Mouse (Mus musculus): ENCODE data around the gene Gprc5a. TPM values are rescaled to one million over a fixed set of nuclear protein-coding genes. Genes with fewer than 3 reads are reported as not detected.

Gene Gprc5a
- 0.12 and 0.86 TPM in 2 replicates for polyA plus RNA-seq (2014; fragmentation: Nextera tagmentation; extraction: Ambion mirVana)

- H3K4me2 ChIP-seq (ENCODE audit: low read depth, low read length) = peak within 1 kb of the TSS; percentile 71
- under 1% methylated on average over 43 of the region's 44 CpGs for whole genome bisulfite sequencing
Measured at GRCm38 (mm10) chr6:135065236-135065957, at the start of gene Gprc5a. Gene Gprc5a (plus strand): TSS chr6:135065651.

DNA sequence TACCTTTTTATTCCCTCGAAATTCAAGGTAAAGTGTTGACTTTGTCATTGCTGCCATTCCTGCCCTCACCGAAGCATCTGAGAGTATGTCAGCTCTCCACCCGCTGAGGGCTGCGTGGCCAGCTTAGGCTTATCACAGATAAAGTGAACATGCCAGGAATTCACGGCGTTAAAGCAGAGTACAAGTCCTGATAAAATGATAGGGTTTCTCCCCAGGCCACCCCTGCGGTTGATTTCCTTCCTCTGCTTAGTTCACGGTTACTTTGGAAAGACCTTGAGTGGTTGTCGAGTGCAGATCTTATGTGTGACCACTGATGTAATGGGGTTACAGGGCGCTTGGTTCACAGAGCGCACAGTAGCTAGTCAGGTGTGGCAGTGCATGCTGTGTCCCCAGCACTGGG lies 48.2 kb upstream of the Gprc5a start:
- Histone ChIP-seq H3K27ac (ENCODE audit: low read depth, low read length) (no peak overlapping the region), H3K4me1 (ENCODE audit: control insufficient read depth, insufficient read depth, low read length) (peaks cover 3% of the 10 kb centered on the region; the same call in 1 of the 2 replicates), H3K4me3 (ENCODE audit: low read depth, low read length) (no peak overlapping the region), H3K9me3 (ENCODE audit: control insufficient read depth, low read length) (no peaks in the 10 kb centered on the region), H3K4me2 (ENCODE audit: low read depth, low read length) (no peak overlapping the region), H3K36me3 (ENCODE audit: control insufficient read depth, insufficient read depth, low read length) (peaks cover 70% of the 10 kb centered on the region), H3K9ac (replicated peaks; ENCODE audit: low read depth, low read length) (no peak overlapping the region), H3K27me3 (ENCODE audit: control insufficient read depth, insufficient read depth, low read length) (no peaks in the 10 kb centered on the region)
- ATAC-seq (ENCODE audit: low read depth) = no peak
- 95% methylated on average over 11 of the region's 11 CpGs for WGBS

More at GRCm38 (mm10) chr6:135065236-135065957, at the start of gene Gprc5a:
- H3K4me1 ChIP-seq (ENCODE audit: control insufficient read depth, insufficient read depth, low read length) = no peaks in the 10 kb centered on the region
- ATAC-seq (ENCODE audit: low read depth) = peak; percentile 68; the same call in 1 of the 2 replicates
- H3K27ac ChIP-seq (ENCODE audit: low read depth, low read length) = no peak within 1 kb of the TSS
- no peaks in the 10 kb centered on the region for H3K36me3 ChIP-seq (ENCODE audit: control insufficient read depth, insufficient read depth, low read length)
- H3K9ac ChIP-seq (replicated peaks; ENCODE audit: low read depth, low read length) = peak within 1 kb of the TSS; percentile 35
- H3K27me3 ChIP-seq (ENCODE audit: control insufficient read depth, insufficient read depth, low read length) = no peaks in the 10 kb centered on the region
- H3K9me3 ChIP-seq (ENCODE audit: control insufficient read depth, low read length) = no peaks in the 10 kb centered on the region
- peak within 1 kb of the TSS; percentile 33 for H3K4me3 ChIP-seq (ENCODE audit: low read depth, low read length)

DNA sequence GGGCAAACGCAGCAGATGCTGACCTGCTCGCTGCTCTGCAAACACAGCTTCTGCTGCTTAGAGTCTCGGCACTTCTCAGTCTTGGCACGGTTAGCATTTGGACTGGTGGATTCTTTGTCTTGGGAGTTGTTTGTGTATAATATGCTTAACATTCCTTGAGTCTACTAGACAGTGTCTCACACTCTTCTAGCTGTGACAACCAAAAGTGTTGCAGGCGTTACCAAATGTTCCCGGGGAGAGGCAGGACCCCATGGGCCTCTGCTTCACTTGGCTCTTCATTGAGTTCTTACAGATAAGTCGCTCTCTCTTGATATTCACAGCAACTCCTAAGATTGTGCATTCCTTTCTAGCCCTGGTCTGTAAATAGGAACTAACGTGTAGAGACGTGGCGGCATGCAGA lies 45.9 kb upstream of the Gprc5a start:
- Histone ChIP-seq H3K4me3 (ENCODE audit: low read depth, low read length) (no peak overlapping the region), H3K9ac (replicated peaks; ENCODE audit: low read depth, low read length) (no peak overlapping the region)
- WGBS = 92% methylated on average over 10 of the region's 10 CpGs

GRCm38 (mm10) chr6:135021633-135022032 lies 43.8 kb upstream of the Gprc5a start:
- H3K9me3 ChIP-seq (ENCODE audit: control insufficient read depth, low read length) = no peaks in the 10 kb centered on the region
- WGBS = 93% methylated on average over 3 of the region's 3 CpGs
- no peak overlapping the region for H3K4me3 ChIP-seq (ENCODE audit: low read depth, low read length)
- no peak overlapping the region for H3K9ac ChIP-seq (replicated peaks; ENCODE audit: low read depth, low read length)
- H3K4me1 ChIP-seq (ENCODE audit: control insufficient read depth, insufficient read depth, low read length) = no peaks in the 10 kb centered on the region
- H3K27me3 ChIP-seq (ENCODE audit: control insufficient read depth, insufficient read depth, low read length) = no peaks in the 10 kb centered on the region
- no peak overlapping the region for H3K27ac ChIP-seq (ENCODE audit: low read depth, low read length)
- no peak for ATAC-seq (ENCODE audit: low read depth)
- no peak overlapping the region for H3K4me2 ChIP-seq (ENCODE audit: low read depth, low read length)
- peaks cover 68% of the 10 kb centered on the region for H3K36me3 ChIP-seq (ENCODE audit: control insufficient read depth, insufficient read depth, low read length)

More for the DNA sequence above, 45.9 kb upstream of the Gprc5a start:
- Histone ChIP-seq H3K4me1 (ENCODE audit: control insufficient read depth, insufficient read depth, low read length) (no peaks in the 10 kb centered on the region), H3K36me3 (ENCODE audit: control insufficient read depth, insufficient read depth, low read length) (peaks cover 79% of the 10 kb centered on the region), H3K27me3 (ENCODE audit: control insufficient read depth, insufficient read depth, low read length) (no peaks in the 10 kb centered on the region), H3K9me3 (ENCODE audit: control insufficient read depth, low read length) (no peaks in the 10 kb centered on the region), H3K27ac (ENCODE audit: low read depth, low read length) (no peak overlapping the region), H3K4me2 (ENCODE audit: low read depth, low read length) (no peak overlapping the region)
- no peak for ATAC-seq (ENCODE audit: low read depth)

- no peak for ATAC-seq (ENCODE audit: low read depth)
- Histone ChIP-seq H3K9ac (replicated peaks; ENCODE audit: low read depth, low read length) (no peak overlapping the region), H3K27ac (ENCODE audit: low read depth, low read length) (no peak overlapping the region), H3K36me3 (ENCODE audit: control insufficient read depth, insufficient read depth, low read length) (peaks cover 52% of the 10 kb centered on the region), H3K4me3 (ENCODE audit: low read depth, low read length) (no peak overlapping the region), H3K4me2 (ENCODE audit: low read depth, low read length) (no peak overlapping the region), H3K9me3 (ENCODE audit: control insufficient read depth, low read length) (no peaks in the 10 kb centered on the region), H3K4me1 (ENCODE audit: control insufficient read depth, insufficient read depth, low read length) (no peaks in the 10 kb centered on the region), H3K27me3 (ENCODE audit: control insufficient read depth, insufficient read depth, low read length) (no peaks in the 10 kb centered on the region)
- 94% methylated on average over 14 of the region's 14 CpGs for WGBS
Measured at GRCm38 (mm10) chr6:135023379-135023778, 42.1 kb upstream of the Gprc5a start.

DNA sequence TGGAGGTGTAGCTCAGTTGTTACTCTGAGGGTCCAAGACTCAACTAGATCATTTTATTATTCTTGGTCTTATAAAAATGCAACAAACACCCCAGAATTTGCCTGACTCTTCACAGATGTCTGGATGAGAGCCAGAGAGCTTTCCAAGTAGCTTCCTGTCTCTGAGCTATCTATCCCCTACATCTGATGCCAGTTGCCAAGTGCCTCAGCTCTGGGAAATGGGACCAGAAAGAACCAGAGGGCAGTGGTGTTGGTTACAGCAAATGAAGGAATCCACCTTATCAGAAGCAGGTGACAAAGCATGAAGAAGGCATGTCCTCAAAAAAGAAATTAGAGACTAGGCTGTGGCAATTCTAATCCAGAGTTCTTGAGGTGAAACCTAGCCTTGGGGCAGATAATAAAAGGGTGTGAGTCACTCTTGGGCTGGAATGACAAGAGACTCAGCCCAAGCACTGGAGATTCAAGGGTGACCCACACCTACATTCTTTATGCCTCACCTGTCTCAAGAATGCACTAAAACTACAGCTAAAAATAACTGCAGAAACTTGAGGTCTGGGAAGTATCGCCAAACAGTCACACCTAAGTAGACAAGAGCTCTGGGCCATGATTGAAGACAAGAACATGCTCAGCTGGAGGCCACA lies 40.5 kb upstream of the Gprc5a start:
- no peak for ATAC-seq (ENCODE audit: low read depth)
- Histone ChIP-seq H3K4me3 (ENCODE audit: low read depth, low read length) (no peak overlapping the region), H3K27me3 (ENCODE audit: control insufficient read depth, insufficient read depth, low read length) (no peaks in the 10 kb centered on the region), H3K27ac (ENCODE audit: low read depth, low read length) (no peak overlapping the region), H3K9me3 (ENCODE audit: control insufficient read depth, low read length) (no peaks in the 10 kb centered on the region), H3K36me3 (ENCODE audit: control insufficient read depth, insufficient read depth, low read length) (peaks cover 37% of the 10 kb centered on the region), H3K9ac (replicated peaks; ENCODE audit: low read depth, low read length) (no peak overlapping the region), H3K4me1 (ENCODE audit: control insufficient read depth, insufficient read depth, low read length) (no peaks in the 10 kb centered on the region), H3K4me2 (ENCODE audit: low read depth, low read length) (no peak overlapping the region)
- 100% methylated on average over 1 of the region's 1 CpGs for WGBS

DNA sequence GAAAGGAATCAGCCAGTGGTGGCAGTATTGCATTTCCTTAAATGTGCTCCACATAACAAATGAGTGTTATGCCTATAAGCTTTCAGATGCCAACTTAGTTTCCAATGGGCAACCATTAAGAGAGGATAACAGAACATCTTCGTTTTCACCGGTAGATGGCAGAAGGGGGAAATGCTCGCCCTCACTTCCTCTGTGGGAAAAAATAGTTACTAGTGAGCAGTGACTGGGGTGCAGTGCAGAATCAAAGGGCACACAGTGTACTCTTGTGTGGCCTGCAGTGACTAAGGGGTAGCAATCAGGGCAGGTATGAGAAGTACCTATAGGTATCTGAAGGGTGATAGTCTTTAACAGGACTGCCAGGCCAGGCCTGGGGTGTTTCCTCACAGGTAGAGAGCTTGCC lies 39.2 kb upstream of the Gprc5a start:
- H3K27me3 ChIP-seq (ENCODE audit: control insufficient read depth, insufficient read depth, low read length) = no peaks in the 10 kb centered on the region
- no peak overlapping the region for H3K4me2 ChIP-seq (ENCODE audit: low read depth, low read length)
- ATAC-seq (ENCODE audit: low read depth) = peak; percentile 71; the same call in 1 of the 2 replicates
- H3K36me3 ChIP-seq (ENCODE audit: control insufficient read depth, insufficient read depth, low read length) = peaks cover 24% of the 10 kb centered on the region
- no peaks in the 10 kb centered on the region for H3K4me1 ChIP-seq (ENCODE audit: control insufficient read depth, insufficient read depth, low read length)
- H3K9ac ChIP-seq (replicated peaks; ENCODE audit: low read depth, low read length) = no peak overlapping the region
- 8% methylated on average over 3 of the region's 3 CpGs for WGBS
- no peak overlapping the region for H3K4me3 ChIP-seq (ENCODE audit: low read depth, low read length)
- no peaks in the 10 kb centered on the region for H3K9me3 ChIP-seq (ENCODE audit: control insufficient read depth, low read length)
- no peak overlapping the region for H3K27ac ChIP-seq (ENCODE audit: low read depth, low read length)

DNA sequence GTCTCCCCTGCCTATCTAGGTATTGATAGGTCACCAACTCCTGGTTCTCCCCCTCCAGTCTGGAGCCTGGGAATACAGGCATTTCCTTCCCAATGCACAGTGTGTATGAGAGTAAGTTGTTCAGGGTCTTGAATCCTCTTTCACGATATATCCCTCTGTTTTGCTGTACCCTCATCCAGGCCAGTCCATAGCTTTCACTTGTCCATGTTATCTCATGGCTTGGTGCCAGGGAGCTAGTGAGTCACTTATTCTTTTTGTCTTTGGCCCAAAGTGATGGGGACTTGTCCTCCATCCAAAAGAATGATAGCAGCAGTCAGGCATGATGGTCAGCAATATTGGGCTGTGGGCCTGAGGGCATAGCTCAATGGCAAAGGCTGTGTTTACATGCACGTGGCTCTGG lies 38.7 kb upstream of the Gprc5a start:
- Histone ChIP-seq H3K4me2 (ENCODE audit: low read depth, low read length) (no peak overlapping the region), H3K9me3 (ENCODE audit: control insufficient read depth, low read length) (no peaks in the 10 kb centered on the region), H3K36me3 (ENCODE audit: control insufficient read depth, insufficient read depth, low read length) (peaks cover 19% of the 10 kb centered on the region), H3K27ac (ENCODE audit: low read depth, low read length) (no peak overlapping the region), H3K27me3 (ENCODE audit: control insufficient read depth, insufficient read depth, low read length) (no peaks in the 10 kb centered on the region), H3K9ac (replicated peaks; ENCODE audit: low read depth, low read length) (no peak overlapping the region), H3K4me3 (ENCODE audit: low read depth, low read length) (no peak overlapping the region), H3K4me1 (ENCODE audit: control insufficient read depth, insufficient read depth, low read length) (no peaks in the 10 kb centered on the region)
- WGBS = 87% methylated on average over 2 of the region's 2 CpGs
- no peak for ATAC-seq (ENCODE audit: low read depth)

- no peaks in the 10 kb centered on the region; the same call in 1 of the 2 replicates for H3K36me3 ChIP-seq (ENCODE audit: control insufficient read depth, insufficient read depth, low read length)
- WGBS = 58% methylated on average over 4 of the region's 4 CpGs
- no peak for ATAC-seq (ENCODE audit: low read depth)
- H3K27me3 ChIP-seq (ENCODE audit: control insufficient read depth, insufficient read depth, low read length) = no peaks in the 10 kb centered on the region
- H3K9me3 ChIP-seq (ENCODE audit: control insufficient read depth, low read length) = no peaks in the 10 kb centered on the region
- no peak overlapping the region for H3K4me2 ChIP-seq (ENCODE audit: low read depth, low read length)
- no peaks in the 10 kb centered on the region for H3K4me1 ChIP-seq (ENCODE audit: control insufficient read depth, insufficient read depth, low read length)
- no peak overlapping the region for H3K9ac ChIP-seq (replicated peaks; ENCODE audit: low read depth, low read length)
- H3K4me3 ChIP-seq (ENCODE audit: low read depth, low read length) = no peak overlapping the region
- H3K27ac ChIP-seq (ENCODE audit: low read depth, low read length) = no peak overlapping the region
Measured at GRCm38 (mm10) chr6:135029246-135029645, 36.2 kb upstream of the Gprc5a start.
